ENCODE assay signal across 25 mouse cellular contexts in genomic region chr12:106139927-106140326, GRCm38 (mm10).
DNase-seq lines count a peak whose midpoint lies in the region; ATAC-seq lines count a peak whose summit lies in the region.
"Had no signal": no experiment of that assay in that cellular context is flagged by ENCODE, and none has a peak within 500 bp of the region (broad histone marks: within the 10 kb centered on the region; RNA-seq: fewer than 3 reads in every experiment).

No protein-coding gene starts in this region.

- no peak for DNase-seq in hindbrain, embryonic 11.5 days (ENCODE audit: low spot score)
- DNase-seq in ES-CJ7 (ENCODE audit: low read depth, low spot score) (peak; percentile 95), ZHBTc4 (ENCODE audit: low read depth, low spot score) (peak; percentile 92)
- DNase-seq in embryo, embryonic 10 days (ENCODE audit: low spot score): no peak
- no peak for DNase-seq in right cerebral cortex, postnatal 14 days
- DNase-seq: adrenal gland, adult 2 months; cerebellum, adult 8-10 months; gastrocnemius, adult 2 months; heart, postnatal 10 days; kidney, adult 8-10 months; kidney, postnatal 14 days; right cerebral cortex, postnatal 25 days; thymus, adult 18-20 months; thymus, postnatal 4 days had no signal

- H3K27me3 ChIP-seq in hindbrain, embryonic 12.5 days: no peaks in the 10 kb centered on the region
- H3K27me3 ChIP-seq in hindbrain, embryonic 11.5 days (ENCODE audit: control insufficient read depth, insufficient read depth, low read length): no peaks in the 10 kb centered on the region
- no peaks in the 10 kb centered on the region for H3K27me3 ChIP-seq in midbrain, embryonic 16.5 days (ENCODE audit: control insufficient read depth, insufficient read depth, low read depth, low read length)
- H3K27me3 ChIP-seq: embryonic facial prominence, embryonic 12.5 days; limb, embryonic 15.5 days; neural tube, embryonic 12.5 days; stomach, embryonic 15.5 days had no signal

- peaks cover 23% of the 10 kb centered on the region for H3K4me1 ChIP-seq in hindbrain, embryonic 12.5 days
- no peaks in the 10 kb centered on the region for H3K4me1 ChIP-seq in hindbrain, embryonic 11.5 days (replicated peaks; ENCODE audit: control insufficient read depth, insufficient read depth, low read length)
- no peaks in the 10 kb centered on the region for H3K4me1 ChIP-seq in midbrain, embryonic 16.5 days (ENCODE audit: control insufficient read depth, insufficient read depth, low read length)
- H3K4me1 ChIP-seq: limb, embryonic 15.5 days; neural tube, embryonic 12.5 days; stomach, embryonic 15.5 days had no signal

- H3K9ac ChIP-seq in hindbrain, embryonic 12.5 days: no peak overlapping the region
- no peak overlapping the region for H3K9ac ChIP-seq in hindbrain, embryonic 11.5 days (ENCODE audit: low read depth, low read length)
- no peak overlapping the region for H3K9ac ChIP-seq in midbrain, embryonic 16.5 days (ENCODE audit: low read depth, low read length)
- H3K9ac ChIP-seq: embryonic facial prominence, embryonic 12.5 days; limb, embryonic 15.5 days; neural tube, embryonic 12.5 days; stomach, embryonic 15.5 days had no signal

- H3K4me2 ChIP-seq in hindbrain, embryonic 12.5 days (replicated peaks): no peak overlapping the region
- no peak overlapping the region for H3K4me2 ChIP-seq in hindbrain, embryonic 11.5 days (replicated peaks; ENCODE audit: low read depth, low read length)
- H3K4me2 ChIP-seq in midbrain, embryonic 16.5 days (ENCODE audit: low read length): no peak overlapping the region
- H3K4me2 ChIP-seq: embryonic facial prominence, embryonic 12.5 days; heart, embryonic 11.5 days; limb, embryonic 15.5 days; neural tube, embryonic 12.5 days; stomach, embryonic 15.5 days had no signal

- no peak overlapping the region for H3K4me3 ChIP-seq in hindbrain, embryonic 12.5 days
- H3K4me3 ChIP-seq in hindbrain, embryonic 11.5 days (ENCODE audit: low read depth, low read length): no peak overlapping the region
- no peak overlapping the region for H3K4me3 ChIP-seq in midbrain, embryonic 16.5 days (ENCODE audit: low read depth, low read length)
- H3K4me3 ChIP-seq: embryonic facial prominence, embryonic 12.5 days; erythroblast, embryonic 14.5 days; gastrocnemius, adult 2 months; layer of hippocampus, adult 2 months; limb, embryonic 15.5 days; neural tube, embryonic 12.5 days; stomach, embryonic 15.5 days had no signal

- H3K36me3 ChIP-seq in hindbrain, embryonic 12.5 days: no peaks in the 10 kb centered on the region
- H3K36me3 ChIP-seq in hindbrain, embryonic 11.5 days (ENCODE audit: control insufficient read depth, insufficient read depth, low read length): no peaks in the 10 kb centered on the region
- H3K36me3 ChIP-seq in midbrain, embryonic 16.5 days (ENCODE audit: control insufficient read depth, insufficient read depth, low read length): no peaks in the 10 kb centered on the region
- H3K36me3 ChIP-seq: embryonic facial prominence, embryonic 12.5 days; G1E; limb, embryonic 15.5 days; neural tube, embryonic 12.5 days; stomach, embryonic 15.5 days had no signal

- H3K27ac ChIP-seq in hindbrain, embryonic 12.5 days: 0 out of 2 replicates have a peak overlapping the region, but pooled peaks have one; percentile 1
- no peak overlapping the region for H3K27ac ChIP-seq in hindbrain, embryonic 11.5 days (ENCODE audit: low read depth, low read length)
- no peak overlapping the region for H3K27ac ChIP-seq in midbrain, embryonic 16.5 days (ENCODE audit: low read length)
- H3K27ac ChIP-seq: embryonic facial prominence, embryonic 12.5 days; gastrocnemius, adult 2 months; layer of hippocampus, adult 2 months; limb, embryonic 15.5 days; neural tube, embryonic 12.5 days; stomach, embryonic 15.5 days had no signal

- WGBS in hindbrain, embryonic 12.5 days: 59% methylated on average over 5 of the region's 5 CpGs
- WGBS in hindbrain, embryonic 11.5 days: 72% methylated on average over 5 of the region's 5 CpGs
- WGBS in midbrain, embryonic 16.5 days: 70% methylated on average over 5 of the region's 5 CpGs

- 0 out of 2 replicates have a peak, but pooled peaks have one; percentile 14 for ATAC-seq in hindbrain, embryonic 12.5 days (ENCODE audit: low FRiP score)
- ATAC-seq in hindbrain, embryonic 11.5 days (ENCODE audit: low FRiP score): no peak
- ATAC-seq in midbrain, embryonic 16.5 days: peak; percentile 32; the same call in 1 of the 2 replicates
- ATAC-seq: lung, postnatal 0 days had no signal

- no peaks in the 10 kb centered on the region for H3K9me3 ChIP-seq in hindbrain, embryonic 12.5 days (replicated peaks)
- H3K9me3 ChIP-seq in hindbrain, embryonic 11.5 days (ENCODE audit: control insufficient read depth, low read length): no peaks in the 10 kb centered on the region
- no peaks in the 10 kb centered on the region for H3K9me3 ChIP-seq in midbrain, embryonic 16.5 days (replicated peaks; ENCODE audit: control insufficient read depth, low read length, poor library complexity, severe bottlenecking)
- H3K9me3 ChIP-seq: embryonic facial prominence, embryonic 12.5 days; limb, embryonic 15.5 days; neural tube, embryonic 12.5 days; stomach, embryonic 15.5 days had no signal

Comparison
In these comparisons a context has a peak if more than half of its experiments do, and no peak if none do; other contexts are left out.
1. DNase-seq: peak in ES-CJ7 (single experiment) and ZHBTc4 (single experiment); none in hindbrain, embryonic 11.5 days (single experiment), embryo, embryonic 10 days (single experiment) and right cerebral cortex, postnatal 14 days (single experiment).